Mouse (Mus musculus) limb, embryonic 10.5 days (tissue): ENCODE results near the gene Klhl13. TPM values are rescaled to one million over a fixed set of nuclear protein-coding genes. Genes with fewer than 3 reads are reported as not detected.
A peak's percentile ranks its signal among the peaks of the same experiment; 100 is the strongest.

Source experiments
- DNase-seq: peaks from one replicate; pipeline ENCODE4 v3.0.0-alpha.2; 2017; ENCODE audit warnings: low spot score
- H3K27ac ChIP-seq: fragments of 300-500 bp; sonication (generic); 2 replicates; pipeline ENCODE4 v1.5.1; 2016; ENCODE audit warnings: mild to moderate bottlenecking
- H3K27me3 ChIP-seq: fragments of 300-500 bp; sonication (generic); 2 replicates; pipeline ENCODE4 v1.6.1; 2016; ENCODE audit warnings: low read depth, mild to moderate bottlenecking; ENCODE audit not compliant: poor library complexity, severe bottlenecking
- H3K36me3 ChIP-seq: fragments of 300-500 bp; sonication (generic); 2 replicates; pipeline ENCODE4 v1.6.1; 2016; ENCODE audit warnings: mild to moderate bottlenecking, moderate library complexity
- H3K4me1 ChIP-seq: fragments of 300-500 bp; sonication (generic); 2 replicates; pipeline ENCODE4 v1.6.1; 2016
- H3K4me3 ChIP-seq: fragments of 300-500 bp; sonication (generic); 2 replicates; pipeline ENCODE4 v1.5.1; 2016; ENCODE audit warnings: mild to moderate bottlenecking, moderate library complexity
- H3K9me3 ChIP-seq: fragments of 300-500 bp; sonication (generic); replicated peaks from 2 replicates; pipeline ENCODE4 v1.6.1; 2016; ENCODE audit warnings: mild to moderate bottlenecking
- WGBS: fragments of 180-500 bp; shearing (Covaris S2); methylation state at CpG from one replicate; pipeline ENCODE4 v1.1.7; 2016; 5-methylcytosine and 5-hydroxymethylcytosine counted together
- polyA plus RNA-seq: library from polyadenylated mRNA; unstranded; fragments of >200 nt; fragmentation: Nextera tagmentation; extraction: Ambion mirVana; gene quantifications from 2 replicates; pipeline ENCODE4 v1.2.1, GENCODE M21; 2016

Klhl13 gene
- 27.3 and 34.9 TPM in 2 replicates for polyA plus RNA-seq

DNA sequence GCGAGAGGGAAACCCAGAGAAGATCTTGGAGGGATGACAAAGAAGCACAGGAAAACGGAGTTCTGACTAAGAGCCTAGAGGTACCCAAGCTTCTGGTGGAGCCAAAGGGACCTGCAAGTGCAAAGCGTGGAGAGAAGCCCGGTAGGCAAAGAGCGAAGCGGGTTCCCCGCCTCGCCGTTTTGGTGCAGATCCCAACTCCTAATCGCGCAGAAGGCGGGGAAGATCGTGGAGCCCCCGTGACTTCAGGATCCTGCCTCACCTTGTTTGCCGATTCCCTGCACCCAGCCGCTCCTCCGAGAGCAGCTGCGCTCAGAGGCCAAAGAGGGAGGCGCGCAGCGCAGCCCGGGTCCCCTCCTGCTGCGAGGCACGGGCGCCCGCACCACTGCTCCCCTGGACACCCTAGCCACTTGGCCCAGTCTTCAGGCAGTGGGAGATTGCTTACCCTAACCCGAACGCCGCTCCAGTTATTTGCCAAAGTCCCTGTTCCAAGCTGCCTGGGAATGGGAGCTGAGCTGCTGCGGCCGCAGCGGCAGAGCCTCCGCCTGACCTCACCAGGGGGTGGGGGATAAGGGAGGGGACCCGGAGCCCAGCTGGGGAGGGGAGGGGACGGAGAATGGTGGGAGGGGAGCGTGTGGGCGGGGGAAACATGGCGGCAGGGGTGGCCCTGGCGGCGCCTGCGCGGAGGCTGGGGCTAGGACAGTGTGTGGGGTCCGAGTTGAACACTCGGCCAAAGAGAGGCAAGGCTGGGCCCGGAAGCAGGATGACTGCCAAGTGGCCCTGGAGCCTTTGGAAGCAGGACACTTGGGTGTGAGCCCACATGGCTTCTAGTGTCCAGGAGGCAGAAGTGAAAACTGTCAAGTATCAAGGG lies at the start of gene Klhl13:
Klhl13 (minus strand) TSS at position 569 of the 868 bp plus-strand sequence.
- Histone ChIP-seq H3K27me3 (no peaks in the 10 kb centered on the region), H3K4me3 (peak within 1 kb of the TSS; percentile 61), H3K9me3 (no peaks in the 10 kb centered on the region), H3K27ac (peak within 1 kb of the TSS; percentile 85), H3K4me1 (no peaks in the 10 kb centered on the region), H3K36me3 (no peaks in the 10 kb centered on the region)
- 9% methylated on average over 40 of the region's 45 CpGs for WGBS
- peak; percentile 68 for DNase-seq

DNA sequence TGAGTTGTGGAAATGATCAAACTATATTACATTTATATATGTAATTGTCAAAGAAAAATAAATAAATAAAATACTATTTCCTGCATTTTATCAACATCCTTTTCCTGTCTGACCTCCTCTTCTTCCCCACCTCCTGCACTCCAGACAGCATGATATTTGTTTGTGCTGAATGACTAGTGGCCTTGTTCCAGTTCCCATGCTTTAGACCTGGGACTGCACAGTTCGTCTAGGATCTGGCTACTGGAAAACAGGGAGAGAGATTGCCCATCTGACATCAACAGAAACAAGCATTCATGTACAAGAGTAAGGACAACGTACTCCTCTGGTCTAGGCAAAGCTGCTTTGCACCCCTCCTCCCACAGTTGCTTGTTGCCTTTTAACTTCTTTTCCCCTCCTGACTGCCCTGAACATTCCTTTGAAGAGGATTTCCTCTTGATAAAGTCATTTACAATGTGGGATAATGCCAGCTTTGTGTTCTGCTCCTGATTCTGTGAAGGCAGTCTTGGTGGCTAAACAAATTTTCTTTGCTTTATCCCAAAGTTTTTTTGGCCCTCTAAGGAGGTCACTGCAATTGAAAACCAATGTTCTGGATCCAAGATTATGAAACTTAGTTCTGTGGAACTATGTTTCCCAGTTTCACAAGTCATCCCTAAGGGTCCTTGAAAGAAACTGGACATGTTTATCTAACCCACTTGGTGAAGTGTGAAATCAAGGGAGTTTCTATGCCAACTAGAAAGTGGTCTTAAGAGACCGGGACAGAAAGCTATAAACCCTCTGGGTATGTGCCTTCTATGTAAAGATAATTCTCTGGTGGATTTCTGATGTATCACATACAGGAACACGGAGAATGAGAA lies 44.6 kb upstream of the Klhl13 start:
- Histone ChIP-seq H3K27me3 (no peaks in the 10 kb centered on the region), H3K27ac (no peak overlapping the region), H3K36me3 (no peaks in the 10 kb centered on the region), H3K9me3 (no peaks in the 10 kb centered on the region), H3K4me3 (no peak overlapping the region), H3K4me1 (no peaks in the 10 kb centered on the region)
- no peak for DNase-seq
- 78% methylated on average over 4 of the region's 4 CpGs for WGBS

DNA sequence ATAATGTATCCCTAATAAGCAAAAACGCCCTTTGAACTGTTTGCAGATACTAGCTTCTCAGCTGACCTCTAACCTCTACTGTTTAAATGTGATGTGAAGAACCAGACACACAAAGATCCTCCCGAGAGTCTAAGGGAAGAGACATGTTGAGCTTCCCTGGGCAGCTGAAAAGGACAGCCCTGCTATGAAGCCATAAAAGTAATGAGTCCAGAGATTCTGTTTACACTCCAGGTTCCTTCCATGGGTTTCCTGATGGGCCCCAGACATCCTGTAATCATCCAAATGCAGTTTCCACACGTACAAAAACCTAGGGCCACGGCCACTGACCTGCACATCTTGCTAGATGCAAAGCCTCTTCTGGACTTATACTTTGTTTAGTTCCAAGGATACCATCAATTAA lies 23.8 kb upstream of the Klhl13 start:
- H3K4me3 ChIP-seq: no peak overlapping the region
- no peak for DNase-seq
- no peaks in the 10 kb centered on the region for H3K36me3 ChIP-seq
- no peaks in the 10 kb centered on the region for H3K9me3 ChIP-seq
- H3K4me1 ChIP-seq: no peaks in the 10 kb centered on the region
- H3K27me3 ChIP-seq: no peaks in the 10 kb centered on the region
- H3K27ac ChIP-seq: no peak overlapping the region
- WGBS: 57% methylated on average over 4 of the region's 4 CpGs

DNA sequence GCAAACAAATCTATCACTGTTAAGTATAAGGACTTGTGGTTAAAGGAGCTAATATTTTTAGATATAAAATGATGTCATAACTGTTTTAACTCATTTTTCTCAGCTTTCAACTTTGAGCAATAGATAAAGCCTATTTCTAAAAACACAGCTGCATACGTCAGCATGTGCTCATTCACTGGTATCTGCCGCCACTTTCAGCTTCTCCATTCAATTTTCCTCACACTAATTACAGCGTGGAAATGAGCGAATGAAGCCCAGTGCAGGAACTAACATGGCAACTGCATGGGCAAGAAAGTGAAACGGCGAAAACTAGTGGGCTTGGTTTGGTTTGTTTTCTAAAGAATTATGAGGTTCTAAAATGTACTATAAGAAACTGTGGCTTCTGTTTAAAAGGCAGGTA lies 1.4 kb downstream of the Klhl13 start:
- Histone ChIP-seq H3K27ac (no peak overlapping the region), H3K4me3 (peak overlapping the region; percentile 61; the same call in 1 of the 2 replicates), H3K4me1 (no peaks in the 10 kb centered on the region), H3K36me3 (no peaks in the 10 kb centered on the region), H3K27me3 (no peaks in the 10 kb centered on the region), H3K9me3 (no peaks in the 10 kb centered on the region)
- 66% methylated on average over 6 of the region's 6 CpGs for WGBS
- no peak for DNase-seq

DNA sequence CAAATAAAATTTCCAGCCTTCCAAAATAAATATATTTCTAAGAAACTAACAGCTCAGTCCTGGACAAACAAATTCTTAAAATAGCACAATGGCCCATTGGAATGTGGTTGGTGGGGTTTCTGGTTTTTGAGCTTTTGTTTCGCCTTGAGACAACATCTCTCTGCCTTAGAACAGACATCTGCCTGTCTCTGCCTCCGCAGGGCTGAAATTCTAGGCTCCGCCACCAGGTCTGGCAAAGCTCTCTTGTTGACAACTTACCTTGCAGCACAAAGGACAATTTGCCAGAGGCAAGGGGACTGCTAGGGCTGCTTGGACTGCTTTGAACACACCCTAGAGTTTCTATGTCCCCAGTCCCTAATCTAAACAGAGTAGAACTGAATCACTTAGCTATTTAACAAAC lies 4.4 kb downstream of the Klhl13 start:
- Histone ChIP-seq H3K9me3 (no peaks in the 10 kb centered on the region), H3K27me3 (no peaks in the 10 kb centered on the region), H3K4me1 (no peaks in the 10 kb centered on the region), H3K4me3 (no peak overlapping the region), H3K36me3 (no peaks in the 10 kb centered on the region), H3K27ac (no peak overlapping the region)
- no peak for DNase-seq
- WGBS: 91% methylated on average over 3 of the region's 3 CpGs

DNA sequence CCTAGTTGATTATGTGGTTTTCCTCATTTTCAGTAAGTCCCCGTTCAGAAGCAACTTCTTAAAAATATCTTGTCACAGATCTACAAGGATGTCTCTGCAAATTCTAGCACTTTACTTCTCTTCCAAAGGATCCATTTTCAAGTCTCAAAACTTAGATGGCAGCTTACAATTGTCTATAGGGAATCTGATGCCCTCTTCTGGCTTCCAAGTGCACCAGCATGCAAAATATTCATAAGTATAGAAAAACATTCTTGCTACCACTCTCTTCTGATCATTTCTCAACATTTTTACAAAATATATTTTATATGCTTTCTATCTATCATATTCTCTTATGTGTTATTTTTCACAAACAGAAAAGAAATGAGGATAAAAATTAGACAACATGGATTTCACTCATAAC lies 14.8 kb downstream of the Klhl13 start:
- H3K36me3 ChIP-seq: no peaks in the 10 kb centered on the region
- 92% methylated on average over 1 of the region's 1 CpGs for WGBS
- H3K27ac ChIP-seq: no peak overlapping the region
- H3K4me3 ChIP-seq: no peak overlapping the region
- H3K9me3 ChIP-seq: no peaks in the 10 kb centered on the region
- H3K27me3 ChIP-seq: no peaks in the 10 kb centered on the region
- DNase-seq: no peak
- H3K4me1 ChIP-seq: no peaks in the 10 kb centered on the region

DNA sequence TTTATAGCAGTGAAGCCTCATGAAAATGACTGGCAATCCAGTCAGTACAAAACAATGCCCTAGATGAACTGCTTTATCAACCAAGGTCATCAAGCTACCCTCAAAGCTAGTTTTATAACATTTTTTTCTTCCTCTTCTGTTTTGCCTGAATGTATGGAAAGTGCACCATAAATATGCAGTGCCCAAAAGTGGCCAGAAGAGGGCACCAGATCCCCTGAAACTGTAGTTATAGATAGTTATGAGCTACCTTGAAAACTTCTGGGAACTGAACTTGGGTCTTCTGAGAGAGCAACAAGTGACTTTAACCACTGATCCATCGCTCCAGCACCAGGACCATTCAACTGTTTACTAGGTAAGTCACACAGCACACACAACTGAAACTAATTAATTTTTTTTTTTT lies 36.8 kb downstream of the Klhl13 start:
- Histone ChIP-seq H3K27me3 (no peaks in the 10 kb centered on the region), H3K9me3 (no peaks in the 10 kb centered on the region), H3K4me1 (no peaks in the 10 kb centered on the region), H3K4me3 (no peak overlapping the region), H3K36me3 (no peaks in the 10 kb centered on the region), H3K27ac (no peak overlapping the region)
- DNase-seq: peak; percentile 31
- WGBS: 71% methylated on average over 1 of the region's 1 CpGs

DNA sequence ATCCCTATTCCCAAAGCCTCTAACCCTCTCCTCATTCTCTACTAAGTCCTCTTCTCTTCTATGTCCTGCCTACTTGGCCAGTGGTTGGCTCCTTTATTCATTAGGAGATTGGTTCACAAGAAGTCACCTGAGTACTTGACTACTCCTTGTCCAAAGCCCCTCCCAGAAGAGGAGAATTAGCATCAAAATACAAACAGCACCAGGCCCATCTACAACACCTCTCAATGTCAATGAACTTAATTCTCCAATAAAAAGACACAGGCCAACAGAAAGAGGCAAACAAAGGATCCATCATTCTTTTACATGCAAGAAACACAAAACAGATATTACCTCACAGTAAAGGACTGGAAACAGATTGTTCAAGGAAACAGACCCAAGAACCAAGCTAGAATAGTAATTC lies 46.0 kb downstream of the Klhl13 start:
- Histone ChIP-seq H3K27me3 (no peaks in the 10 kb centered on the region), H3K27ac (no peak overlapping the region), H3K4me3 (no peak overlapping the region), H3K36me3 (no peaks in the 10 kb centered on the region), H3K4me1 (no peaks in the 10 kb centered on the region), H3K9me3 (no peaks in the 10 kb centered on the region)
- DNase-seq: no peak

DNA sequence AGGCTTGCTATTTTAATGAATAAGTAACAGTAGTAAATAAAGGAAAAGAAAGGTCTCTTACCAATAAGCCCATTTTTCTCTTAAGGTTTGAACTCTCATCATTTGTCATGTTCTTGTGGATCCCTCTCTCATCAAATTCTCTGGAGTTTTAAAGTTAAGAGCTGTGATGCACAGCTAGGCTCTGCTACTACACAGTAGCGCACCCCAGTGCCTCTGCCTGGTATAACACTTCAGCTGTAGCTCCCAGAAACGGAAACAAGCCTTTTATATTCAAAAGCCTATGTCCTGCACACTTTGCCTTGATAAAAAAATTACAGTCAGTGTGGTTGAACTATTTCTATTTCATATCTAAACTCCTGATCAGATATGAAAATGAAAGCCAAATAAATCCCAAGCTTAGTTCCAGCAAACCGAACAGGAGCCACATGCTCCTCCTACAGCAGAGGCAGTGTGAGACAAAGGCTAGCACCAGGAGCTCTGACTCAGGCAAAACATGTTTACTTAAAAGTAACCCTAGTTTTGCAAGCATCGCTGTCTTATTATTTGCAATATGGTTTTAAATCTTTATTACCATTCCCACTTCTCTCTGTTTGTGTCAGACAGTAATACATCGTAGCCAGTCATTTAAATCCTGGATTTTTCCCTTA lies 68.8 kb downstream of the Klhl13 start:
- H3K36me3 ChIP-seq: no peaks in the 10 kb centered on the region
- no peaks in the 10 kb centered on the region for H3K4me1 ChIP-seq
- no peak overlapping the region for H3K27ac ChIP-seq
- no peak for DNase-seq
- no peak overlapping the region for H3K4me3 ChIP-seq
- no peaks in the 10 kb centered on the region for H3K9me3 ChIP-seq
- WGBS: 37% methylated on average over 5 of the region's 5 CpGs
- no peaks in the 10 kb centered on the region for H3K27me3 ChIP-seq

DNA sequence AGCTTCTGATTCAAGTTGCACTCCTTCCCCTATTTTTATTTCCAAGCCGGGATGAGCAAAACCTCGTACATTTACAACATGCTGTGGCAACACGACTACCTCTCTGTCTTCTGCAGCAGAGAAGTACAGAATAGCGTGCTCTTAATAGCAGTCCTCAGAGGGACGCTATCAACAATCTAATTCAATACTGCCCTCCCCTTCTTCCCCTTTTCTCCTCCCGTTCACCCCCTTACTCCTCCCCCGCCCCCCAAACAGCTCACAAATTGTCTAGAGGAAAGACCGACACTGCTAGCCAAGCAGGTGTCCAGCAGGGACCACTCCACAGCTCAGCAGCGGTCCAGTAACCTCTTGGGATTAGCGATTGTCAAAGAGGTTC lies 79.5 kb downstream of the Klhl13 start:
- no peak overlapping the region for H3K27ac ChIP-seq
- no peaks in the 10 kb centered on the region for H3K27me3 ChIP-seq
- H3K4me1 ChIP-seq: no peaks in the 10 kb centered on the region
- no peak for DNase-seq
- no peak overlapping the region for H3K4me3 ChIP-seq
- WGBS: 40% methylated on average over 10 of the region's 10 CpGs
- no peaks in the 10 kb centered on the region for H3K36me3 ChIP-seq
- H3K9me3 ChIP-seq: no peaks in the 10 kb centered on the region

DNA sequence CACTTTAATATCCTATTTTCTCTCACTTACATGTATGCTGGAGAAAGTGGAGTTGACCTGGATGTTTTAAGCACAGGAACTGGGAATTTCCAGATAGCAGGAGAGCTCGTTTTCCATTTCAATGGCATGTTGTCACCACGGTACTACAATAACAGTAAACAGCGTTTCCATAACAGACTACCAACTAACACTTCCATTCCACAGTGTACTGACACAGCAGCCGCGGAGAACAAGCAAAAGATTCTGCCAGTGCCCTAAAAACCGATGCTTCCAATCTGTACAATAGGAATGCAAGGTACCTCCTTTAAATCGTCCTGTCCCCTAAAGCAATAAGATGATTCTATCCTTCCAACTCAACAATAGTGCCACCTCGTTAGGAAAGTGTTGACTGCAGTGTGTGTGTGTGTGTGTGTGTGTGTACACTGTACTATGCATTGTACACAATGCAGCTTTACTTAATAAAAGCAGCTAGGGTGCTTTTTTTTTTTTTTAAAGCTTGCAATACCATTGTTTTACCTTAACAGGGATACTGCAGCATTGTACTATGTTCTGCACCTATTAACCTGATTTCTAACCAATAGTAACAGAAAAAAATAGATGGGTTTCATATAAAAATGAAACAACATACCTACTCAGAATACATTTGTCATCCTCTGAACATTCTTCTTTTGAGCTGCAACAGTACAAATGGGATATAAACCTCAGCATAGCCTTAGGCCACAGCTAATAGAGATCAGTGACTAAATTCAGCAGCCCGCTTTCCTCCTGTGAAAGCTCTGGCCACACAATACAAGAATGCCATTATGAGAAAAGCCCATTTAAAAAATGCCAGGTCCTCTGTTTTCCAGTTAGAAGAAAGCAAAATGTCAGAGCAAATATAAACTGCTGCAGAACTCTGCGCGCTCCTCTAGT lies 80.1 kb downstream of the Klhl13 start:
- Histone ChIP-seq H3K4me3 (no peak overlapping the region), H3K9me3 (no peaks in the 10 kb centered on the region), H3K36me3 (no peaks in the 10 kb centered on the region), H3K27ac (no peak overlapping the region), H3K27me3 (no peaks in the 10 kb centered on the region), H3K4me1 (no peaks in the 10 kb centered on the region)
- no peak for DNase-seq
- 57% methylated on average over 11 of the region's 11 CpGs for WGBS

DNA sequence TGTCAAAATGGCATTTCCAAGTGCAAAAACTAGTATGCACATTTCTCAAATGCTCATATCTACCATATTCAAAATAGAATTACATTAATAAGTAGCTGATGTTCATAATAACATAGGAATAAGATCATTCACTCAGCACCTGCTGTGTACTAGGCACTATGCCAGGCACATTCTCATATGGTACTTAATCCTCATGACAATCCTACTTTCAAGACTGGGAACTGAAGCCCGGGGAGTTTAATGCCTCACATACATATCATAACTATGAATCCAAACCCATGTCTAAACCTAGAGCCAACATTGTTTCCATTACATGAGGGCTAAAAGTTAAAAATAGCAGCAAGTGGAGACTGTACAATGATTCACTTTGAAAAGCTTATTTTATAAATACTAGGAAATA lies 97.3 kb downstream of the Klhl13 start:
- Histone ChIP-seq H3K36me3 (no peaks in the 10 kb centered on the region), H3K27ac (no peak overlapping the region), H3K9me3 (no peaks in the 10 kb centered on the region), H3K27me3 (no peaks in the 10 kb centered on the region), H3K4me3 (no peak overlapping the region), H3K4me1 (no peaks in the 10 kb centered on the region)
- DNase-seq: no peak
- 80% methylated on average over 1 of the region's 1 CpGs for WGBS
